Mouse (Mus musculus): ENCODE data around the gene Zfp651. TPM values are rescaled to one million over a fixed set of nuclear protein-coding genes. Genes with fewer than 3 reads are reported as not detected.
A peak's percentile ranks its signal among the peaks of the same experiment; 100 is the strongest.

Gene Zfp651
- polyA plus RNA-seq, 1 experiment: 101 TPM

- no peak for DNase-seq (ENCODE audit: extremely low spot score in 1 of 2, low spot score in 1 of 2)
Measured at GRCm38 (mm10) chr9:121761787-121762186, 2.7 kb downstream of the Zfp651 start.

- DNase-seq (ENCODE audit: extremely low spot score in 1 of 2, low spot score in 1 of 2): no peak
Measured at GRCm38 (mm10) chr9:121762248-121762647, 3.1 kb downstream of the Zfp651 start.

GRCm38 (mm10) chr9:121762761-121763160, 3.6 kb downstream of the Zfp651 start:
- no peak for DNase-seq (ENCODE audit: extremely low spot score in 1 of 2, low spot score in 1 of 2)

- no peak for DNase-seq (ENCODE audit: extremely low spot score in 1 of 2, low spot score in 1 of 2)
Measured at GRCm38 (mm10) chr9:121763716-121764115, 4.6 kb downstream of the Zfp651 start.

- DNase-seq (ENCODE audit: extremely low spot score in 1 of 2, low spot score in 1 of 2): no peak
Measured at GRCm38 (mm10) chr9:121765166-121765855, 6.2 kb downstream of the Zfp651 start.

GRCm38 (mm10) chr9:121772412-121772811, 13.3 kb downstream of the Zfp651 start:
- no peak for DNase-seq (ENCODE audit: extremely low spot score in 1 of 2, low spot score in 1 of 2)

- DNase-seq (ENCODE audit: extremely low spot score in 1 of 2, low spot score in 1 of 2): peak in 1 of 2 experiments; percentile 50
Measured at GRCm38 (mm10) chr9:121775951-121776350, 16.8 kb downstream of the Zfp651 start.

- peak in 1 of 2 experiments; percentile 72 for DNase-seq (ENCODE audit: extremely low spot score in 1 of 2, low spot score in 1 of 2)
Measured at GRCm38 (mm10) chr9:121776511-121776910, 17.4 kb downstream of the Zfp651 start.

GRCm38 (mm10) chr9:121777484-121778065, 18.4 kb downstream of the Zfp651 start, which contains the start of gene Klhl40:
Gene Klhl40 (plus strand): TSS chr9:121777607.
- DNase-seq (ENCODE audit: extremely low spot score in 1 of 2, low spot score in 1 of 2): peak in 1 of 2 experiments; percentile 64

GRCm38 (mm10) chr9:121778066-121778624, 19.0 kb downstream of the Zfp651 start:
- peak; percentile 71 to 83 for DNase-seq (ENCODE audit: extremely low spot score in 1 of 2, low spot score in 1 of 2)

- no peak for DNase-seq (ENCODE audit: extremely low spot score in 1 of 2, low spot score in 1 of 2)
Measured at GRCm38 (mm10) chr9:121784801-121785200, 25.7 kb downstream of the Zfp651 start.

- no peak for DNase-seq (ENCODE audit: extremely low spot score in 1 of 2, low spot score in 1 of 2)
Measured at GRCm38 (mm10) chr9:121785261-121785660, 26.1 kb downstream of the Zfp651 start.

GRCm38 (mm10) chr9:121786359-121786758, 27.2 kb downstream of the Zfp651 start:
- no peak for DNase-seq (ENCODE audit: extremely low spot score in 1 of 2, low spot score in 1 of 2)

- peak in 1 of 2 experiments; percentile 46 for DNase-seq (ENCODE audit: extremely low spot score in 1 of 2, low spot score in 1 of 2)
Measured at GRCm38 (mm10) chr9:121791206-121791605, 32.1 kb downstream of the Zfp651 start.

- DNase-seq (ENCODE audit: extremely low spot score in 1 of 2, low spot score in 1 of 2): peak in 1 of 2 experiments; percentile 53
Measured at GRCm38 (mm10) chr9:121791757-121792521, 32.8 kb downstream of the Zfp651 start, which contains the start of gene Hhatl. Gene Hhatl (minus strand): TSS chr9:121792507.

- DNase-seq (ENCODE audit: extremely low spot score in 1 of 2, low spot score in 1 of 2): no peak
Measured at GRCm38 (mm10) chr9:121794972-121795539, 35.9 kb downstream of the Zfp651 start.

GRCm38 (mm10) chr9:121797722-121798121, 38.6 kb downstream of the Zfp651 start:
- no peak for DNase-seq (ENCODE audit: extremely low spot score in 1 of 2, low spot score in 1 of 2)

GRCm38 (mm10) chr9:121798887-121799520, 39.9 kb downstream of the Zfp651 start:
- no peak for DNase-seq (ENCODE audit: extremely low spot score in 1 of 2, low spot score in 1 of 2)

- DNase-seq (ENCODE audit: extremely low spot score in 1 of 2, low spot score in 1 of 2): no peak
Measured at GRCm38 (mm10) chr9:121802747-121803146, 43.6 kb downstream of the Zfp651 start.

GRCm38 (mm10) chr9:121807546-121807945, 48.4 kb downstream of the Zfp651 start:
- no peak for DNase-seq (ENCODE audit: extremely low spot score in 1 of 2, low spot score in 1 of 2)

Measured in frontal cortex, adult 2 months (tissue).